Mouse (Mus musculus): Measurements from ENCODE around the gene Ddx1. TPM values are rescaled to one million over a fixed set of nuclear protein-coding genes. Genes with fewer than 3 reads are reported as not detected.

Ddx1 gene
- 100 to 1,000 TPM; 109 to 118 TPM for total RNA-seq (2021)
- long read RNA-seq, full-length matches to known transcripts = 251 of 274 reads
- long read RNA-seq, partial matches to known transcripts = 7 of 274 reads
- long read RNA-seq, other reads (novel, unspliced or antisense) = 16 of 274 reads

DNA sequence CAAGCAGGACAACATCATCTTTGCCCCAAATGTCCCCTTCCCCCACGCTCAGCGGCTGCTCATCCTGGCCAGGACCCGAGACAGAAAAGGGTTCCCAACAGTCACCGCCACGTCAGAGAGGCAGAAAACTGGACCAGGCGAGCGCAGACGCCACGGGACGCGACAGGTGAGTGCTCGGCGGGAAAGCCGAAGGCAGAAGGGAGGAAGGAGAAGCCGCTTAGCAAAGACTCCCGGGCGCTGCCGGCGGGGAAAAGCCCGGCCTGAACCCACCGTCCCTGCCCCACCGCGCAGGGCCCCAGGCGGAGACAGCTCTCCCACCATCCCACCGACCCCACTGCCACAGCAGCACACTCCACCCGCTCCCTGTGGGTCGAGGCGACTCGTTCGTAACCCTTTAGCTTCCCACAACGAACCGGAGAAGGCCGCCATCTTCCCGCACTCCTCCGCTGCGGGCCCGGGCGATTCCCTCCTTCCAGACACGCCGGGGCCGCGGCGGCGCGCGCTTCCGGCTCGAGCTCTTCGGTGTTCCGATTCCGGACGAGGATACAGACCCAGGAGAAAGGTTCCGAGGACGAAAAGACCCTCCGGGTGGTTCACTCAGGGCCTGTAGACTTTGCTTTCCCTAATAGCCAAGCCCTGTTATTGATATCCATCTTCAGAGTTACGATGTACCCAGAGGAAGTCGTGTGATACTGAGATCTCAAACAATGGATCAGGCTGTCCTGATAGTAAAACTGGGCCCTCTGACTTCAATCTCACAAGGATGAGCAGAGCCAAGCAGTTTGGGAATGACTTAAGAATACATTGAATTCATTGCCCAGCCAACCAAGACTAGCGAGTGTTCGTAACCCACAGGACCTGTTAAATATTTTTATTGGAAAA lies at the start of gene Ddx1:
TSS of gene Ddx1 (minus strand) at position 523 of the 882 bp plus-strand sequence.
- peak; percentile 78 to 86 for DNase-seq (ENCODE audit: low spot score in 2 of 2)

DNA sequence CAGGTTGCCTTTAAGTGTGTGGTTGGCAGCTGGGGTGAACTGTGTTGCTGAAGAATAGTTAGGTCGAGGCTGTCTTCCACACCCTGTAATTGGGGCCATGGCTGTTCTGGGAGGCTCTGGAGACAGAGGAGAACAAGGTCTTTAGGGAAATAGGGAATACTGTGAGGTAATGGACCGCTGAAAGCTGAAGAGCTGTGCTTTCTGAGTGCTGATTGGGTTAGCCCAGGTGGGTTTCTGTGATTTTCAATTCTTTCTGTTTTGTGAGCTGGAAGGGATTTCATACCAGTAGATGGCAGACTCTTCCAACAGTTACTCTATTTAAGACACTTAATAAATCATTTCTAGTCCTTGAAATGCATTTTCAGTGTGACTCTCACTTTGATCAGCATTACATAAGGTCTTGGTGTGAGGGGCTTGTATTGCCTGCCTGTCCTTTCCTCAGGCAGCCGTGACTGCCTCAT lies 44.4 kb upstream of the Ddx1 start:
- peak in 1 of 2 experiments; percentile 56 for DNase-seq (ENCODE audit: low spot score in 2 of 2)

DNA sequence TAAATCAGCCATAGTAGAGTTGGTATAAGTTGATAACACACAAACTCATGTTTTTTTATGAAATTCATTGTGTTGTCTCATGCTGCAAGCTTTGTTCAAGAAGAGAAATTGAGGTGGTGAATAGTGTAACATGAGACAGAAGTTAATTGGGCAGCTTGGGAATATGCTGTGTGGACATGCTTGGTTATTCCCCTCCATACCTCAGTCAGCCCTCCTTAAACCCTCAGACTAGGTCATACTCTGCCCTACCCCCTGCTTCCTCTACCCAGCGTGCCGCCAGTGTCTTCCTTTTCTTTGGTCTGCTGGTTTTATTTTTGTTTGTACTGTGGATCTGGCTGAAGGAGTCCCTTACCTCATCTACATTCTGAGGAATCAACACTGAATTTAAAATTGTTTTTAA lies 42.4 kb upstream of the Ddx1 start:
- DNase-seq (ENCODE audit: low spot score in 2 of 2) = no peak

DNA sequence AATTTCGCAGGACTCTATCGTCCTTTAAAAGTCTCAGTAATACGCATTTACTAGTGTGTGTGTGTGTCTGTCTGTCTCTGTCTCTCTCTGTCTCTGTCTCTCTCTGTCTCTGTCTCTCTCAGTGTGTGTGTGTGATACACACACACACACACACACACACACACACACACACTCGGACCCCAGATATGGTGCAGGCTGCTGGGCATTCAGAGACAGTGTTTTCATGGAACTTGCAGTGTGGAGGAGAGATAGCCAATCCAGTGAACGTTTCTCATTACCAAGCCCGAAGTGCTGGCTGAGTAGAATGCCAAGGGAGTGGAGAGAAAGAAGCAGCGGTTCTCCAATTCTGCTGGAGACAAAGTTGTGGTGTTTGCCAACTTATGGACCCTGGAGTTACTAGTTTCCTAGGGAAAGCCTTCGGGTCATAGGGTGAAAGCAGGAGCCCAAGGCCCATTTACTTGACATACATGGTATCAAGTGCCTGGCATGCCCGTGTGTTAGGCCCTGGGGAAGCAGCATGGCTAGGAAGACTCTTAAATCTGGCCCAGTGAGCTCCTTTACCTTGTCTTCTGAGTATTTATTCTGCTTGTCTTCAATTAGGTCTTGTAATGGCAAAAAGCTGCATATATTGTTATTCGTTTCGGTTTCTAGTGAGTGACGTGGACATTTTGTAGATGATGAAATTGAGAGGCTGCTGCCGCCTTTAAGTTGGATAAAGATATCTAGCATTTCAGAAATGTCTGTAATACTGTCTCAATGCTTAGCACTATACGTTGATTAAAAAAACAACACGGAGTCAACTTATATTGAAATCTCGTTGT lies 20.8 kb upstream of the Ddx1 start:
- DNase-seq (ENCODE audit: low spot score in 2 of 2) = no peak

DNA sequence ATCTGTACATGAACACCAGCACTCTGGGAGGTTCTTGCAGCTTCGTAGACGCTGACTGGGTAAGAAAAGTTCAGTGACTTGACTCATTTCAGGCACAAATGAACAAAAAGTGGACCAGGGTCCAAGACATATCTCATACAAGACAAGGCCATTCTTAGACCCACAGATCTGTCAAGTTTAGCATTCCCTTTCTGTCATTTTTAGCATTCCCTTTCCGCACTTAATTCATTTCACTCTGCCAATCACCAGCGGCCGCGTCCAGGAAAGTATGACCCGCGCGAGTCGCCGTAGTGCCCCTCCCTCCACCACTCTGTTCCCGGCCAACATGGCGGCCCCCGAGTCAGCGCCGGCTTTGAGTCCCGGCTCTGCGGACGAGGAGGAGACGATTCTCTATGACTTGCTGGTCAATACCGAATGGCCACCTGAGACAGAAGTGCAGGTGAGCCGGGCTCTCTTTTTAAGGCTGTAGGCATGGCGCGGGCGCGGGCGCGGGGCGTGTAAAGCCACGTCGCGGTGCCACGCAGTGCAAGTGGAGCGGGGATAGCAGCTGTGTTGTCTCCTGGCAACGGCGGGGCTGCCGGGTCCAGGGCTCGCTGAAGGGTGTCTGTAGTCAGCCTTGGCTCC lies 19.9 kb upstream of the Ddx1 start, which contains the start of gene Nbas:
TSS of gene Nbas (plus strand) at position 308 of the 624 bp plus-strand sequence.
- DNase-seq (ENCODE audit: low spot score in 2 of 2) = peak; percentile 84 to 94

DNA sequence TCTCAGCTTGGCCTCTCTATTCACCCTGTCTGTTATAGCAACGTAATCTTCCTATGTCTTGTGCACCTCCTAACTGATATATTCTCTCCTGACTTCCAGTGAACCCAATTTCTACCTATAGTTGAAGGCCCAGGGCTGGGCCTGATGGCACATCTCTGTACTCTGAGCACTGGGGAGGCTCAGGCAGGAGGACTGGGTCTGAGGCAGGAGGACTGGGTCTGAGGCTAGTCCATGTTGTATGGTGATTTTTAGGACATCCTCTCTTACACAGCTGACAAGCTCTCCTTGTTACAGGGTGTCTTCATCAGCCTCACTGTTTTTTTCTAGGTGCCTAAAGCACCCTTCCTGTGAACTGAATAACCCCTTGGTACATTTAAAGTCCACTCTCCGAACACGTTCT lies 19.4 kb upstream of the Ddx1 start:
- DNase-seq (ENCODE audit: low spot score in 2 of 2) = no peak

DNA sequence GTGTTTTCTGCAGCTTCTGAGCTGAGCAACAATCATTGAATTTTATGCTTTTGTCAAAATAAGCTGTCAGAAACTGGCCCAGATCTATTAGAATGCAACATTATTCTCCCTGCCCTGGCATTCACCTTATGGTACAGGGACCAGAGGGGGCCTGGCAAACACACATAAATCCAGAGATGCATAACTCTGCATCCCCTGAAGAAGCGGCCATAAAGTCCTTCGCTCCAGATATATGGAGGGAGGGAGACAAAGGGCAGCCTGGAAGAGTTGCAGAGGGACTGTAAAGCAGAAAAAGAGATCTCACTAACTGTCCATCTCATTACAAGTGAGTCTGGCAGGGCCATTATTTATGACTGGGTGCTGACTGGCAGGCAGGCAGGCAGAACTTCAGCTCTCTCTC lies 6.7 kb upstream of the Ddx1 start:
- DNase-seq (ENCODE audit: low spot score in 2 of 2) = no peak

DNA sequence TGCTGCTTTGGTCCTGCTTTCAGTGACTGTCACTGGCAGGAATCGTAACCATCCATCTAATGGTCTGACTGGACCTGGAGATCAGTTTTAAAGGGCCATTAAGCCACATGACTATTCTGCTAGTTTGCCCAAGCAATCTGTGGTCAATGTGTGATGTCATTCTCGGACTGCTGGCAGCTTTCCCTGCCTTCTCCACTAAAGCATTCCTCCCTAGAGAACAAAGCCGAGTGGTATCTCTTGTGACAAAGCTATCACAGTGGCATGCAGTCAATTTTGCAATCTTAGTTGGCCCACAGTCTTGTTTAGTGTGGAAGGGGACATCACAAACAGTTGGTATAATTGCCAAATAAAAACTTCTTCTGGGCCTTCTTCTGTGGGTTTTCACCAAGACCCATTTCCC lies 6.1 kb upstream of the Ddx1 start:
- DNase-seq (ENCODE audit: low spot score in 2 of 2) = no peak

DNA sequence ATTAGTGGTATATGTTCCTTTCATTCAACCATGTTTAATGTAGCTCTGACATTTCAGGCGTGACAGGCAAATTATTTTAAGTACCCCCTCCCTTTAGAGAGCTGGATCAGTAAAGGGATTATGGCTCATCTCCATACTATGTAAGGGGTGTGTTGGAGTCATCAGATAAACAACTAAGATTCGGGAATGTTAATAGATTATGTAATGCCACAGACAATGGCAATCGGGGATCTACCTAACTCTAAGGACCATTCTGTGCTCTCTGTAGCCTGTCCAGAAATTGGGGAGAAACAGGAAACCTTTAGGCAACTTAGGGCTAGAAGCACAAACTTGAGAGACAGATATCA lies 533 bp upstream of the Ddx1 start:
- DNase-seq (ENCODE audit: low spot score in 2 of 2) = no peak

DNA sequence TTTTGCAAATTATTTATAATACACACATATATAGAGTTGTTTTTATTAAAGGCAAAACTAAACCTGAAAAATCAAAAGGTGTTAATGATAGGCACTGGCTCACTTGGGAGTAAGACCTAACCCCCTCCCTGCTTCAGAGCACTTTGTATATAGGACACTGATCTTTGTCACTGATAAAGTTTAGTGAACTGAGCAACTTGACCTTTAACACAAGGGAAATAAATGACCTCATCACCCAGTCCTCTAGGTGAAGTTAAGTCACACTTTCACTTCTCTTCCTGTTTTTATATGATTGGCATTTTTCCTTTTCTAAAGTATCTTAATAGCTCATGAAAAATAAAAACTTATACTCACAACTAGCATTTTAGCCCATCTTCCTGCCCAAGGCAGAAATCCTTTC lies 6.6 kb downstream of the Ddx1 start:
- no peak for DNase-seq (ENCODE audit: low spot score in 2 of 2)

DNA sequence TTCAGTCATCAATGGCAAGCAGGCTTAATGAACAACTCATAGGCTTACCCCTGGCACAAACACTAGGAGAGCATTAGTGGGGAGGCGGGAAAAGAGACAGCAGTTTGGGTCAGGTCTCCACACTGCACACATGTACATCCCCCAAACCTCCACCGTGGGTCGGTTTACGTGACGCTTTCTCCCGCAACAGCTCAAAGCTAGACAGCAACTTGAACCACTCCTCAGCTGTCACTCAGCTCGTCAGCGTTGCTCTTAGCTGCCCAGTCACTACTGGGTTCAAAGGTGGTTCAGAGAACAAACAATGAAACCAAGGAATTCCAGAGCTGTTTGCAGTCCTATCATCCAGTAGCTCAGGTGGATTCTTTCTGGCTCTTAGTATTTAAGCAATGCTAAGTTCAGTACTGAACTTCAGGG lies 30.9 kb downstream of the Ddx1 start:
- DNase-seq (ENCODE audit: low spot score in 2 of 2) = no peak

DNA sequence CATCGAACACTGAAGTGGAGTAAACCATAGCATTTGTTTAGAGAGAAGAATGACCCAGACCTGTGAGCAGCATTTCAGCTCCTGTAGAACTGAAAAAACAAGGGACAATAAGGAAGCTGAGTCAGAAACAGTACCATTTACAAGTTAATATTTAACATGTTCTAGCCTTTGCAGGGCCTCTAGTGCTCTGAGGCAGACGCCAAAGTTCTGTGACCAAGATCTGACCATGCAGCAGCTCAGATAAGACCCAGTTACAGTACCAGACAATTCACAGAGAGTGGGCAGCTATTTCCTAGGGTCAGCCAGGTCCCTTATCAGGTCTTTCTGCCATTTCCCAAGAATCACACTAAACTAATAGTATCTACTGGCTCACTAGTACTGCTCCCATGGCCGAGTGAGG lies 31.4 kb downstream of the Ddx1 start:
- no peak for DNase-seq (ENCODE audit: low spot score in 2 of 2)

DNA sequence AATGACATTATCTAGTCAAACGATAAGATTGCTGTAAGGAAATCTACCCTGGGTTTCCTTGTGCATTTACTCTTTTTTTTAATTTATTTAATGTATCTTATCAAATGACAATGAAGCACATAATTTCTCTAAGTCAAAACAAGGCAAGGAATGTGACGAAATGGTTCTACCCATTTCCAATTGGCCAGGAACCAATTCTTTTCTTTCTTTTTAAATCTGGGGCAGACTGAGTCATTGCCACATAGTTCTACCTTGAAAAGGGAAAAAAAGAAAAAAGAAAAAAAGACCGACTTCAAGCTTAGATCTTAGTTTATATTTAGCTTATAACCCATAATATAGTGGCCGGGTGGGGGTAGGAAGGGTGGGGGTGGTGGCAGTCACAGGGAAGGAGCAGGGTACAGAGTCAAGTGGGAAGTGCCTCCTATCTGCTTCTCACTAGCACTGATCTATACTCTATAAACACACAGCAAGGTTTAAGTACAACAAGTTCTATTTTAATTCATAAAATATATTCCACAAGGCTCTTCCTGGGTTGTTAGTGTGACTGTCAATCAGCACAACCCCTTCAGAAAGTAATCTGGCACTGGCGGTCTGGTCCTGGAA lies 32.4 kb downstream of the Ddx1 start:
- DNase-seq (ENCODE audit: low spot score in 2 of 2) = no peak

DNA sequence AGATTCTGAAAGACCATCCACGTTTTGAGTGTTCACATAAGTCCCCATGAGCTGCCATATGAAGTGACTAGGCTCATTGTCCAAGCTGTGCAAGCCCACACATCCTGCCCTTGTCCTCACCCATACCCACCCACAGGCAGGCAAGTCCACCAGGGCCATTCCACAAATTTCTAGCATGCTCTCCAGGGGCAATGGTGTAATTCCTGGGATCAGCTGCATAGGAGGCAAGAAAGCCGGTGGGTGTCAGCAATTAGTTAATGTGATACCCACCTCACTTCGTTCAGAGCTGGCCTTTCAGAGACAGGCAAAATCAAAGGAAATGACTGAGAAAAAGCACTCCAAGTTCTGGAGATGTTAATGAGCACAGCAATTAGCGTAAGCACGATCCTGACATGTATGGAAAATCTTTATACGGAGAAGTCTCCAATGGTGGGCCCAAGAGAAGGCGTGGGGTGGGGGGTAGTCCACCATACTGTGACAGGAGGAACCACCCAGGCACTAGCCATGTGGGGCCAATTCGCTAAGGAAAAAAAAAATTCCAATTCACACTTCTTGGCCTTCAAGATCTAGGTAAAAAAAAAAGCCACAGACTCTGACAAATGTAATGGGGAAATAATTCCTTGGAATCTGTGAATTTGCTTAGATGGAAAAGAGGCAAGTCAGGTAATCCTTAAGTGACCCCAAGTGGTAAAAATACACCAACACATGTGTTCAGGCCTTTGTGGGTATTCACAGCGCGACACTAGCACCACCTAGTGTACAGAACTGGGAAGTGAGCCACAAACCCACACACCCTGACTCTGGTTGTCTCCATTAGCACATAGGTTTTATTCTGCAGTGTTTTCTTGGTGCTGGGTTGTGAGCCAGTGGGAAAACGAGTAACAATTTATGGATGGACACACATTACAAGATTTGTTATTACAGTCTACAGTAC lies 34.4 kb downstream of the Ddx1 start:
- peak; percentile 82 to 94 for DNase-seq (ENCODE audit: low spot score in 2 of 2)

DNA sequence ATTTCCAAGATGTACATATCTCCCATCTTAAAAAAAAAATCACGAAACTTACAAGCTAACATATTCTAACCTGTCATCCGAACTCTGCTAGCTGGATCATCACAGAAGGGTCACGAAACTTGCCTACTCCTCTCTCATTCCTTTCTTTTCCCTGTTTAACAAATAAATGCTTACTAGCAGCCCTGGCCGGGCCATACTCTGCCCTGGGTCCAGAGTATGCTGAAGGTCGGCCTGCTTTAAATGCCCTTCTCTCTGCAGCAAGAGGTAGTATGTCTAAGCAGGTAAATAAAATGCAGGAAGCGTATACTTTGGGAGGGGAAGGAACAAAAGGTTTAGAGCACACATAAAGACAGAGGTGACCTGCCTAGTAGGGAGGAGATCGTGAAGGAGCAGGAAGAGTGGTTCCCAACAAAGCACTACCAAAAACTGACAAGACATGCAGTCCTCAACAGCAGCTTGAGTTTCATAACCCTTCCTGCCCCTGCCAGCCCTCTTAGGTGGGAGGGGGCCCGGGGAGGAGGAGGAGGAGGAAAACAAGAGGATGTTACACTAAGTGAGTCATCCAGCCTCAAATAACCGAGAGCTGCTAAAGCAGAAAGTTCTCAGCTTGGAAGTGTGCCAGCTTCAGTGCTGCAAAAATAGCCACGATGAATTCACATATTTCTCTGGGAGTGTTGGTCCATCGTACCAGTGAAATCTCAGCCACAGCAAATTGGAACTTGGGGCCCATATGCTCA lies 37.1 kb downstream of the Ddx1 start:
- DNase-seq (ENCODE audit: low spot score in 2 of 2) = peak; percentile 26 to 69

DNA sequence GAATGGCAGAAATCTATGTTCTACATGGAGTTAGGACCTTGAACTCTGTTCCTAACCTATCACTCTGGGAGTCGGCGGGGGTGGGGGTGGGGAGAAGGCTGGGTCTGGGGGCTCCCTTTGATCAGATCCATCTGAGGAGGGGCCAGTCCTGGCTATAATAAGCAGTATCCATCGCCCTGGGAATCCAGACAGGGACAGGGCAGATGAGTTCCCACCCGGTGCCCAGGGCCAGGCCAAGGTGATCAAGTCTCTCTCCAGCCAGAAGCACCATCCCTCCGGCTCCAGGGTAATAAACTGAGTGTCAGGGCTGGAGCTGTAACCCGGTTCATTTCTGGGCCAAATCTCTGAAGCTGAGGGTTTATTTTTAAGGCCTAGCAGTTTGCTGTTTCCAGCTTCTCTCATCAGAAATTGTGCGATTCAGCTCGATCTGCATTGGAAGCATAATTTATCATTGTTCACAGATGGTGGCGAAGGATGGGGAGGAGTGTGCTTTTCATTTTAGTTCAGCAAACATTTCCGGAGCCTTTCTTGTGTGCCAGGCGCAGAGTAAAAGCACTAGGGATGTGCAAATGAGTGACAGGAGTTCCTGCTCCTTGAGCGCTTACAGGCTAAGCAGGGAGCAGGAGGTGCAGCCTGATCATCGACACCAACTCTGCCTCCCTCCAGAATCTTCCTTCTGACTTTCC lies 39.2 kb downstream of the Ddx1 start:
- peak; percentile 76 to 88 for DNase-seq (ENCODE audit: low spot score in 2 of 2)

DNA sequence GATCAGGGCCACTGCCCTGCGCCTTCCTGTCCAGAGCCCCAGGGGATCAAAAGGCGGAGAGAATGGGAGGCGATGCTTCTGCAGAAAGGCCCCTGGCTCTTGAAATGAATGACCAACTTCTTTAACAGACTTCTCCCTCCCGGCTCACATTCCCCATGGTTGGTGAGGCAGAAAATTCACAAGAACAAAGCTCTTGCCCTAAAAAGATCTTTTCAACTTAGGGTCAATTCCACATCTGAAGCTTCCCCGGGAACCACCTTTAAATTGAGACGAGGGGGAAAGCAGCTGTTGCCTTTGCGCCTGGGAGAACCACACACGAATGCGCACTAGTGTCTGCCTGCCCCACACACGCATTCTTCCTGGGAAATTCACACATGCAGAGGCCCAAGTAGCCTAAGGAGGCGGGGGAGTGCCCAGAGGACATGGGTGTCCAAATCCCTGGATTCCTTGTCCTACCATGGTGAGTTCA lies 40.0 kb downstream of the Ddx1 start:
- no peak for DNase-seq (ENCODE audit: low spot score in 2 of 2)

DNA sequence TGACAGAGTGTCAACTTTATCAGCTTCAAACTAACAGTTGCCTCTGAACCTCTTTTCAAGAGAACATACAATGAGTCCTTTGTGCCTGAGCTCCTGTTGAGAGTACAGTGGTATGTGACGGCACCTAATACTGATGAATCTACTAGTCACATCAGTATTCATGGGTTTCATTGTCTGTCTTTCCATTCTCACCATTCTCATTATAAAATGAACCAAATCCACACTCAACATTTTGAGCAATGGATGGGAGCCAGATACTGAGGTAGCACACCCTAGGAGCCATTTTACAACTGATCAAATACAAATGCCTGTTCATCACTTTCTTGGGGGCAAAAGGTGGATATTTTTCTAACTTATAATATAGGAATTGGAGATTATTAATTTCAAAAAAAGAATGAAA lies 40.5 kb downstream of the Ddx1 start:
- DNase-seq (ENCODE audit: low spot score in 2 of 2) = no peak

DNA sequence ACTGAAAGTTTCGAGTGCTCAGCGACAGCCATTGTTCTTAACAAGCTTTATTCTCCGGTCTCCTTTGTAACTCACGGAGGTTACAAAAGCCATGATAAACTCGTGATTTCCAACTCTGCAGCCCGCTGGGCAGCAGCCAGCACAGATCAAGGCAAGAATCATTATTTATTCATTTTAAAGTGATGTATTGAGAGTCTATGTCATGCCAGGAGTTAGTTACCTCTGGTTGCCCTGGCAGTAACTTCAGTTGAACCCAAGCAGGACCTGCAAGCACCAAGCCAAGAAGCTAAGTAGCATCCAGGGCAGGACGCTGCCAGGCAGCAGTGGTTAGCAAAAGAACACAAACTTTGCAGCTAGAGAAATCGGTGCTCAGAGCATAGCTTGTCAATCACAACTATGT lies 41.9 kb downstream of the Ddx1 start:
- DNase-seq (ENCODE audit: low spot score in 2 of 2) = no peak

All from layer of hippocampus, adult 18-20 months (tissue).